Mouse (Mus musculus) small intestine, adult 2 months (tissue): Measurements from ENCODE around the gene Wsb2.

ENCODE experiments used
- CTCF ChIP-seq: fragments of 200-500 bp; IDR thresholded peaks from 2 replicates; pipeline ENCODE4 v1.5.1; 2012; ENCODE audit warnings: low read depth, mild to moderate bottlenecking, control low read depth, inconsistent platforms, low read length, moderate library complexity, mixed read lengths; ENCODE audit not compliant: insufficient replicate concordance, insufficient read length; ENCODE audit errors: extremely low read depth
- POLR2A ChIP-seq: fragments of 200-500 bp; IDR thresholded peaks from 2 replicates; pipeline ENCODE4 v1.6.1; 2012; ENCODE audit warnings: low read depth, mild to moderate bottlenecking, control low read depth, inconsistent platforms, low read length, moderate library complexity

DNA sequence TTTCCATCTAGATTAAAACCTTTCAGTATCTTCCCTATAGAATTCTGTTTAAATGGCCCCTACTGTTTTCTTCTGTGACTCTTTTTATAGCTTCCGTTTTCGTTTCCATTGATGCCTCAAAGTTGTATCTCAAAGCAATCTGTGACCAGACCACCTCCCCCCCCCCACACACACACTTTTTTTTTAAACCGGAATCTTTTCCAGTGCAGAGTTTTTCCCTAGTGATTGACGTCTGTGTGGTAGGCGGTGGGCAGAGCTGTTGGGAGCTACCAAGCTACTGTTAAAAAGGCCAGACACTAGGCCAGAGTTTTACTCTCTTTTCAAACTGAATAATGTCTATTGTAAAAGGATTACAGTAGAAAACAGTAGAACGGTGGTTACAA lies 1.1 kb downstream of the Wsb2 start:
- TF ChIP-seq CTCF = no peak
- no peak for TF ChIP-seq POLR2A
